Mouse (Mus musculus) hindbrain, postnatal 0 days (tissue): ENCODE data around the gene Spaar. TPM values are rescaled to one million over a fixed set of nuclear protein-coding genes. Genes with fewer than 3 reads are reported as not detected.

Source experiments
- ATAC-seq: fragments of 200-750 bp; cut with Nextera tagmentation; 2 replicates; pipeline ENCODE4 v1.8.0; 2017; ENCODE audit warnings: mild to moderate bottlenecking, moderate TSS enrichment, moderate library complexity
- DNase-seq: peaks from one replicate; pipeline ENCODE4 v3.0.0-alpha.2; 2015; ENCODE audit warnings: low spot score
- H3K27ac ChIP-seq: fragments of 300-500 bp; sonication (generic); 2 replicates; pipeline ENCODE4 v1.5.1; 2014; ENCODE audit warnings: mild to moderate bottlenecking
- H3K27me3 ChIP-seq: fragments of 300-500 bp; sonication (generic); 2 replicates; pipeline ENCODE4 v1.6.1; 2014; ENCODE audit warnings: low read length, mixed read lengths; ENCODE audit not compliant: insufficient read depth
- H3K36me3 ChIP-seq: fragments of 300-500 bp; sonication (generic); 2 replicates; pipeline ENCODE4 v1.6.1; 2014; ENCODE audit warnings: low read length, mixed read lengths; ENCODE audit not compliant: insufficient read depth
- H3K4me1 ChIP-seq: fragments of 300-500 bp; sonication (generic); 2 replicates; pipeline ENCODE4 v1.6.1; 2014; ENCODE audit warnings: antibody characterized with exemption, low read length, mixed read lengths; ENCODE audit not compliant: insufficient read depth
- H3K4me2 ChIP-seq: fragments of 300-500 bp; sonication (generic); 2 replicates; pipeline ENCODE4 v1.6.1; 2014; ENCODE audit warnings: low read depth, mild to moderate bottlenecking, low read length, moderate library complexity, mixed read lengths
- H3K4me3 ChIP-seq: fragments of 300-500 bp; sonication (generic); 2 replicates; pipeline ENCODE4 v1.5.1; 2014; ENCODE audit warnings: low read length
- H3K9ac ChIP-seq: fragments of 300-500 bp; sonication (generic); replicated peaks from 2 replicates; pipeline ENCODE4 v1.6.1; 2014; ENCODE audit warnings: mild to moderate bottlenecking, low read length, moderate library complexity, mixed read lengths
- H3K9me3 ChIP-seq: fragments of 300-500 bp; sonication (generic); 2 replicates; pipeline ENCODE4 v1.6.1; 2016; ENCODE audit warnings: low read length, mixed read lengths
- CTCF ChIP-seq: IDR thresholded peaks from 2 replicates; pipeline ENCODE4 v1.5.1; 2016; ENCODE audit warnings: antibody characterized with exemption, control low read depth, low read depth
- WGBS: fragments of 180-500 bp; shearing (Covaris S2); extraction: QIAGEN DNeasy Blood & Tissue Kit; methylation state at CpG from one replicate; pipeline ENCODE4 v1.1.7; 2014; 5-methylcytosine and 5-hydroxymethylcytosine counted together
- polyA plus RNA-seq: library from polyadenylated mRNA; unstranded; fragments of >200 nt; fragmentation: Nextera tagmentation; extraction: Ambion mirVana; gene quantifications from 2 replicates; pipeline ENCODE4 v1.2.1, GENCODE M21; 2015
- total RNA-seq: library from RNA; depleted of rRNA; stranded (reverse); fragments of >200 nt; gene quantifications from 2 replicates; pipeline ENCODE4 v1.2.3, GENCODE M21; 2014

The Spaar gene
- total and polyA plus RNA-seq, 2 experiments from 2014 or later = 0.08 to 0.10 TPM

- WGBS = 41% methylated on average over 7 of the region's 7 CpGs
- Histone ChIP-seq H3K36me3 (no peaks in the 10 kb centered on the region), H3K27me3 (no peaks in the 10 kb centered on the region; the same call in 1 of the 2 replicates), H3K27ac (no peak overlapping the region), H3K4me1 (no peaks in the 10 kb centered on the region), H3K4me2 (no peak overlapping the region), H3K9ac (no peak overlapping the region), H3K4me3 (no peak overlapping the region), H3K9me3 (no peaks in the 10 kb centered on the region)
- TF ChIP-seq CTCF = no peak
- ATAC-seq (no peak), DNase-seq (no peak)
These were observed 16.1 kb upstream of the Spaar start for GRCm38 (mm10) chr4:43713652-43714219.

- no peaks in the 10 kb centered on the region for H3K9me3 ChIP-seq
- H3K4me3 ChIP-seq = no peak overlapping the region
- no peaks in the 10 kb centered on the region; the same call in 1 of the 2 replicates for H3K27me3 ChIP-seq
- H3K4me2 ChIP-seq = no peak overlapping the region
- H3K4me1 ChIP-seq = no peaks in the 10 kb centered on the region
- no peak overlapping the region for H3K27ac ChIP-seq
- peak; percentile 9 for DNase-seq
- TF ChIP-seq CTCF = no peak
- no peak overlapping the region for H3K9ac ChIP-seq
- no peak for ATAC-seq
- WGBS = 47% methylated on average over 12 of the region's 16 CpGs
- no peaks in the 10 kb centered on the region for H3K36me3 ChIP-seq
These were observed 9.2 kb upstream of the Spaar start for GRCm38 (mm10) chr4:43720491-43721228.

- Histone ChIP-seq H3K36me3 (no peaks in the 10 kb centered on the region), H3K9me3 (no peaks in the 10 kb centered on the region), H3K4me1 (no peaks in the 10 kb centered on the region), H3K27ac (no peak overlapping the region), H3K9ac (no peak overlapping the region), H3K27me3 (no peaks in the 10 kb centered on the region), H3K4me2 (no peak overlapping the region), H3K4me3 (no peak overlapping the region)
- DNase-seq = no peak
- TF ChIP-seq CTCF = no peak
- no peak for ATAC-seq
- 89% methylated on average over 4 of the region's 4 CpGs for WGBS
These were observed 7.6 kb upstream of the Spaar start for GRCm38 (mm10) chr4:43722191-43722590.

GRCm38 (mm10) chr4:43724764-43725163, 5.1 kb upstream of the Spaar start:
- H3K9ac ChIP-seq = no peak overlapping the region
- H3K27ac ChIP-seq = no peak overlapping the region
- DNase-seq = peak; percentile 73
- H3K9me3 ChIP-seq = no peaks in the 10 kb centered on the region
- H3K4me2 ChIP-seq = no peak overlapping the region
- H3K4me3 ChIP-seq = no peak overlapping the region
- TF ChIP-seq CTCF = peak; percentile 78
- no peaks in the 10 kb centered on the region for H3K27me3 ChIP-seq
- no peak for ATAC-seq
- H3K36me3 ChIP-seq = no peaks in the 10 kb centered on the region
- 32% methylated on average over 1 of the region's 1 CpGs for WGBS
- H3K4me1 ChIP-seq = no peaks in the 10 kb centered on the region

GRCm38 (mm10) chr4:43726228-43726993, 3.4 kb upstream of the Spaar start:
- ATAC-seq (no peak), DNase-seq (no peak)
- no peaks in the 10 kb centered on the region for H3K36me3 ChIP-seq
- H3K9me3 ChIP-seq = no peaks in the 10 kb centered on the region
- H3K9ac ChIP-seq = no peak overlapping the region
- TF ChIP-seq CTCF = no peak
- no peak overlapping the region for H3K27ac ChIP-seq
- H3K4me2 ChIP-seq = no peak overlapping the region
- H3K27me3 ChIP-seq = no peaks in the 10 kb centered on the region
- H3K4me1 ChIP-seq = no peaks in the 10 kb centered on the region
- no peak overlapping the region for H3K4me3 ChIP-seq
- WGBS = 81% methylated on average over 12 of the region's 12 CpGs

- no peaks in the 10 kb centered on the region for H3K4me1 ChIP-seq
- DNase-seq (no peak), ATAC-seq (no peak)
- TF ChIP-seq CTCF = no peak
- no peaks in the 10 kb centered on the region for H3K27me3 ChIP-seq
- no peak within 1 kb of the TSS for H3K4me3 ChIP-seq
- no peak within 1 kb of the TSS for H3K9ac ChIP-seq
- no peak within 1 kb of the TSS for H3K4me2 ChIP-seq
- H3K36me3 ChIP-seq = no peaks in the 10 kb centered on the region
- peak within 1 kb of the TSS; percentile 16; the same call in 1 of the 2 replicates for H3K27ac ChIP-seq
- 46% methylated on average over 3 of the region's 3 CpGs for WGBS
- no peaks in the 10 kb centered on the region for H3K9me3 ChIP-seq
These were observed 2.8 kb upstream of the Spaar start, which contains the start of gene Hrct1 for GRCm38 (mm10) chr4:43726995-43727394. Gene Hrct1 (plus strand): TSS chr4:43727188.
